Comparison of ENCODE assay signal across 25 mouse cellular contexts in genomic region chr11:39550066-39550465, GRCm38 (mm10).
"Had no signal": no experiment of that assay in that cellular context is flagged by ENCODE, and none has a peak within 500 bp of the region (broad histone marks: within the 10 kb centered on the region; RNA-seq: fewer than 3 reads in every experiment).

No protein-coding gene starts in this region.

- ATAC-seq: hindbrain, postnatal 0 days; intestine, embryonic 16.5 days had no signal

- H3K27ac ChIP-seq: heart, adult 2 months; heart, embryonic 13.5 days; heart, embryonic 15.5 days; hindbrain, embryonic 12.5 days; hindbrain, embryonic 15.5 days; hindbrain, postnatal 0 days; kidney, embryonic 15.5 days; kidney, postnatal 0 days; limb, embryonic 13.5 days; limb, embryonic 15.5 days had no signal

- H3K4me1 ChIP-seq: heart, embryonic 13.5 days; heart, embryonic 15.5 days; hindbrain, embryonic 12.5 days; hindbrain, embryonic 15.5 days; kidney, embryonic 15.5 days; limb, embryonic 13.5 days; limb, embryonic 15.5 days had no signal

- H3K9me3 ChIP-seq: heart, embryonic 13.5 days; heart, embryonic 15.5 days; hindbrain, embryonic 12.5 days; hindbrain, embryonic 15.5 days; kidney, embryonic 15.5 days; limb, embryonic 13.5 days; limb, embryonic 15.5 days had no signal

- H3K27me3 ChIP-seq: heart, embryonic 13.5 days; heart, embryonic 15.5 days; hindbrain, embryonic 12.5 days; hindbrain, embryonic 15.5 days; kidney, embryonic 15.5 days; limb, embryonic 13.5 days; limb, embryonic 15.5 days had no signal

- H3K36me3 ChIP-seq: heart, embryonic 13.5 days; heart, embryonic 15.5 days; hindbrain, embryonic 12.5 days; hindbrain, embryonic 15.5 days; kidney, embryonic 15.5 days; limb, embryonic 13.5 days; limb, embryonic 15.5 days had no signal

- DNase-seq: gastrocnemius, postnatal 14 days; gastrocnemius, postnatal 36 days; heart, adult 11 months; heart, adult 2 months; heart, postnatal 14 days; heart, postnatal 36 days; kidney, adult 11 months; kidney, adult 2 months; kidney, adult 9 months; kidney, postnatal 14 days; kidney, postnatal 36 days; layer of hippocampus, adult 9-11 months; layer of hippocampus, postnatal 36 days; left cerebral cortex, postnatal 4 days had no signal

- H3K4me2 ChIP-seq: heart, embryonic 11.5 days; heart, embryonic 13.5 days; heart, embryonic 15.5 days; hindbrain, embryonic 12.5 days; hindbrain, embryonic 15.5 days; kidney, embryonic 15.5 days; limb, embryonic 13.5 days; limb, embryonic 15.5 days had no signal

- H3K9ac ChIP-seq: heart, embryonic 13.5 days; heart, embryonic 15.5 days; hindbrain, embryonic 12.5 days; hindbrain, embryonic 15.5 days; kidney, embryonic 15.5 days; limb, embryonic 13.5 days; limb, embryonic 15.5 days had no signal

- H3K4me3 ChIP-seq: heart, adult 2 months; heart, embryonic 13.5 days; heart, embryonic 15.5 days; hindbrain, embryonic 12.5 days; hindbrain, embryonic 15.5 days; kidney, embryonic 15.5 days; limb, embryonic 13.5 days; limb, embryonic 15.5 days had no signal
